Mouse (Mus musculus): Measurements from ENCODE around the gene Mfap5.
"Not testable (repeated sequence)": the region's sequence is repeated elsewhere in the genome, so short reads cannot be mapped to it uniquely, and the experiment has no call there.

Mfap5 gene

DNA sequence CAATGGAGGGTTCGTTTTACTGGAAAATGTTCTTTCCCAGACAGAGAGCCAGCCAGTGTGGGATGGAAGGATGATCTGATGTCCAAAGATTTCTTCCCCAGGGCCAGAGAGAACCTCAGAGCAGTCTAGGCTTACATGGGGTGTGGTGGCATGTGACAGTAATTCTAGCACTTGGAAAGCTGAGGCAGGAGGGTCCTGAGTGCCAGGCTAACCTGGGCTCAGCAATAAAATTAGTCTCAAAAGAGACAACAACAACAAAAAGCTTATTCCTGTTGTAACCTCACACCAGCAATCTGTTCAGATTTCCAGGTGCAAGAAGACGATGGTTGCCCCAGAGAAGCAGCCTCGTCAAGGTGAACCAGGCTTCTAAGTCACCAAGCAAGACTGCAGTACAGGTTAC lies at the start of gene Mfap5:
Gene Mfap5 (plus strand): TSS at position 301 of the 400 bp plus-strand sequence.
- DNase-seq = no peak

DNA sequence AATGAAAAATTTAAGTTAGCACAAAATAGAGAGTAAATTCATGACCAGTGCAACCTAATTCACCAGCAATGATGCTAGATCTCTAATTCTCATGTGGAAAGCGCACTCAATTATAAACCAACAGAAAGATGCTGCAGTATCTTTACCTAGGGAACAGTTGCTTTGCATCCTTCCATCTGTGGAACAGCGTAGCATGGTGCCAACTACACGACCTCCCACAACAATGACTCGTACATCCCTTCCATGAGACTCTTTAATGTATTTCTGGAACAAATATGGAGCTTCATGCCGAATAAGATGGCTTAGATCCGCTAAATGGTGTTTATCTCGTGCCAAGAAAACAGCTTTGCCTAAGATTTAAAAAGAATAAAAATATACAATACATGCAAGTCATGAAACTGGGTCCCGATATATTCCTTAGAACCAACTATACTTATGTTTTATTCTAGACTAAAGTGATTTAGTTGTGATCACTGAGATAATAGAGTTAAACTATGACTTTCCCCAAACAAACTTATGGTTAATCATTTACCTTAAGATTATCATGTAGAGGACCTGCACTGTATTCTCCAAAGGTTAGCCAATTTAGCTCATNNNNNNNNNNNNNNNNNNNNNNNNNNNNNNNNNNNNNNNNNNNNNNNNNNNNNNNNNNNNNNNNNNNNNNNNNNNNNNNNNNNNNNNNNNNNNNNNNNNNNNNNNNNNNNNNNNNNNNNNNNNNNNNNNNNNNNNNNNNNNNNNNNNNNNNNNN lies 46.5 kb upstream of the Mfap5 start:
- peak; percentile 6 for DNase-seq

DNA sequence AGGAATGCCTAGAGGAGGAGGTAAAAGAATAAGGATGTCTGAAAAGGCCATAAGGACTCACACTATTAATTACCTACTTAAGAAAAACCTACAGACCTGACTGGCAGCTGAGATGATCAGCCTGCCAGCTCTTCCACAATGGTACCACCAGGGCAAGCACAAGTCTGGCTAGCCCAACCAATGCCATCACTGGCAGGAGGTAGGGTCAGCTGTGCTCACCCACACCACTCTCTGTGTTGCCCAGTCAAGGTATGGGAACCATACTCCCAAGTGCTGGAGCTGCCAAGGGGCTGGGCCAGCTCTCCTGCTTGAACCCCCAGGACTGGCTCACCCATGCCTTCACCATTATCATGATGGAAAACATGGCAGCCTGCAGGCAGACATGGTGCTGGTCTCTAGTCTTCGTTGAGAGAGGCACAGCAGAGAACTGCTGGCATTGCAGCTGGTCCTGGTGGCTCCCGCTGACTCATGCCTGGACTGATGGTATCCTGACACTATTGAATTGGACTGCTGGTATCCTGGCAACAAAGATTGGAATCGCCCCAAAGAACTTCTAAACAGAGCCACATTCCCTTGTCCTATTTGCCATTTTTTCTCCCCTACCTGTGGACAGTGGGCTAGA lies 39.4 kb upstream of the Mfap5 start:
- no peak for DNase-seq

DNA sequence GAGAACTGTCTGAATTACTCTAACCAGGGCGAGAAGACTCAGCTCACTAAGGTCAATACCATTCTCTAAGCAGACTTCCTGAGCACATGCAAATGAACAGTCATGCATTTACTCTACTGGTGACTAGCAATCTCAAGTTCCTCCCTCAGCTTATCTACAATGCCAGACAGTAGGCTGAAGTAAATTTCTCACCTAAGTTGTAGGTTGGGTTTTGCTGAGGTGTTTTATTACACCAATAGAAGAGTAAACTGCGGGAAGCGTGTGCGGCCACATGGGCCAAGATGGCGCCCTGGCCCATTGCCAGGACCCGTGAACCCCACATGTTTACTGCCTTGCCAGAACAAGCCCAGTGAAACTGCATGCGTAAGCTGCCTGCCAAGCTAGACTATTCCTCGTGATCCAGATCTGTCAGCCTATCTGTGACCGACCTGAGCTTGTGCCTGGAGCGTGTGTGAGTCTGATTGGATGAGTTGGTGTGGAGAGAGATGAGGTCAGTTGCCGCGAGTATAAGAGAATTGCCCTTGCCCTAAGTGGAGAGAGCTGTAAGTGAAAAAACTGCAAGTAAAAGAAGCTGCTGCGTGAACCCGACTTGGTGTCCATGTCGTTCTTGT lies 36.5 kb upstream of the Mfap5 start:
- no peak for DNase-seq

DNA sequence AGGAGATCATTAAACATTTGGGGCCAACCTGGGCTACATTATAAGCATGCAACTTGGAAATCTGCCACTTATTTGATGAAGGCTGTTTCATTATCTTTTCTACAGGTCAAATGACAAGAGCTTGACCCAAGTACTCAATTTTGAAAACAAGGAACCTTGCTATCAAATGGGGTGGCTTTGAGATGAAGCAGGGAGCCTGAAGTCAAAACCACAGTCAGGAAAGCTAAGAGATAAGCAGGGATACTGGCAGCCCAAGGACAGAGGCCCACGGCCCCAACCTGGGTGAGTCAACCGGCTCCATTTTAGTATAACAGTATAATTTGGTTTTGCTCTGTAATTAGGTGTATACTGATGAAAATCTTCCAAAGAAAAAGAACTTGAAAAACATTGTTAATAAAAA lies 35.4 kb upstream of the Mfap5 start:
- DNase-seq = no peak

DNA sequence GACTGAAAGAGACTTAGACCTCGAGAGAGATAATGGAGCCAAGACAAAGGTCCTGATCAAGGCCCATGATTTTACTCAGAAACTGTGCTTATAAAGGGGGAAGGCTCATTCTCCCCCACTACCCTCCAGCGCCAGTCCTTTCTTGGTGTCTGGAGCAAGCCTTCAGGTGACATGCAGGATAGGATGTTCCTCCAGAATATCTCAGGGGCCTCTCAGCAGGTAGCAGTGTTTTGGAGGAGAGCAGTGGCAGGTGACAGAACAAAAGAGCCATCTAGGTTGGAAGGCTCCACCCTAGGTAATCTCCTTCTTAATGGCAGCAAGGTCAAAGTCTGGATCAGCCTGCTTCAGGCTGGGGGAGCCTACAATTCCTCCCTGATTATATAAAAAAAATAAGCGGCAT lies 34.2 kb upstream of the Mfap5 start:
- DNase-seq = not testable (repeated sequence)

GRCm38 (mm10) chr6:122478062-122478461 lies 27.6 kb upstream of the Mfap5 start:
- DNase-seq = no peak

- peak; percentile 20 for DNase-seq
These were observed 20.0 kb upstream of the Mfap5 start for GRCm38 (mm10) chr6:122485401-122486296.

GRCm38 (mm10) chr6:122486297-122487117 lies 19.1 kb upstream of the Mfap5 start:
- DNase-seq = peak; percentile 30

GRCm38 (mm10) chr6:122490929-122491512 lies 14.6 kb upstream of the Mfap5 start:
- DNase-seq = no peak

DNA sequence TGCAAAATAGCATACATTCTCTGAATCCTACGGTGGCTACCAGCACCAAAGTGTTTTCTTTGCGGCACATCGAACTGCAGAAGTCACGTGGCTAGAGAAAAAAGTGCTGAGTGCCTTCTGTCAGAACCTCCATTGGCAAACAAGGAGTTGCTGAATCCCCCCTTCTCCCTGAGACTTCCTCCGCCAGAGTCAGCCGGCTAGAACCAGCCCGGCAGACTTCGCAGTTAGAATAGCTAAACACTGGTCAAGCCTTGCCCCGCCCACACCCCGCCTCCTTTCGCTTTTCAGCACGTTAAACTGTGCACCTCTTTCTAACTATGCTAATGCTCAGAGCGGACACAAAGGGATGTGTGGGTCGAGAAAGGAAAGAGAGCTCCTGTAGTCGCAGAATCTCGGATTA lies 14.1 kb upstream of the Mfap5 start:
- DNase-seq = peak; percentile 55

DNA sequence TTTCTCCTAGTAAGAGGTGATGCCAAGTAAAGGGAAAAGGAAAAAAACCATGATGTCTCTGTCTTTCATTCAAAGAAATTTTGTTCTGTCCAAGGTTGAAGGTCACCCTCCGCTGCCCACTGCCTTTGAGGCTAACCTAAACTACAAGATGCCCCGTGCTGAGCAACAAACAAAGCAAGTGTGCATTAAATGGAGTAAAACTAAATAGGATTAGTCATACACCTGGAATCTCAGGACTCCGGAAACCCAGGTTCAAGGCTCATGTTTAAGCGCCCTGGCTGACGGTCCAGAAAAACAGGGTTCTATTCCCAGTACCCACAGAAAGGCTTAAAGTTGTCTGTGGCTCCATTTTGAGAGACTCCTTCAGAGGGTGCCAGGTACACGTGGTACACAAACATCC lies 13.2 kb upstream of the Mfap5 start:
- DNase-seq = no peak

GRCm38 (mm10) chr6:122493799-122494472 lies 11.7 kb upstream of the Mfap5 start:
- no peak for DNase-seq

- no peak for DNase-seq
These were observed 10.4 kb upstream of the Mfap5 start for GRCm38 (mm10) chr6:122495082-122495881.

DNA sequence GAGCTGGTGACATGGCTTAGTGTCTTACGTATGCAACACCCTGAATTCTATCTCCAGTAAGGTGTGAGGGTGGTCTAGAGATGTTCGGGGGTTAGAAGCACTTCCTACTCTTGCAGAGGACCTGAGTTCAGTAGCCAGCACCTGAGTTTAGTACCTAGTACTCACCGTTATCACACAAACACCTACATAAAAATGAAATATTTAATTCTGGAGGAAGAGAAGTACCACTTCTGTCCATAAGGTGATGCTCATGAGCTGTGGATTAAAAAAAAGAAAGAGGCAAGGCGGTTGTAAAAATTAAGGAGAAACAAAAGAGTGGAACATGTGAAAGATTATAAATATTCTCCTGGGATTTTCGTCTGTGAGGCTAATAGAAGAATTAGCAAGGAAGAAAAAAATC lies 9.1 kb upstream of the Mfap5 start:
- no peak for DNase-seq

GRCm38 (mm10) chr6:122498661-122499060 lies 7.0 kb upstream of the Mfap5 start, which contains the start of gene Rimklb:
TSS of gene Rimklb (minus strand) at chr6:122498761.
- DNase-seq = no peak

GRCm38 (mm10) chr6:122505041-122505440 lies 604 bp upstream of the Mfap5 start:
- no peak for DNase-seq

GRCm38 (mm10) chr6:122508494-122508893 lies 2.8 kb downstream of the Mfap5 start:
- DNase-seq = no peak

- DNase-seq = no peak
These were observed 7.6 kb downstream of the Mfap5 start for GRCm38 (mm10) chr6:122512914-122513878.

Measured in right cerebral cortex, adult 18-20 months (tissue).